Mouse (Mus musculus): ENCODE measurements around the gene 1810037I17Rik.

Gene 1810037I17Rik

GRCm38 (mm10) chr3:122929723-122930122 is 5.7 kb downstream of the 1810037I17Rik start:
- in situ Hi-C loops (cut with MboI, MseI) = loop anchor here (10.0 to 25.0 kb wide), 2 partner anchors 55 to 383 kb away; partner anchors contain the start of gene Usp53

- in situ Hi-C loops (cut with MboI, MseI) = loop anchor here (25.0 kb wide), 1 partner anchor 380 kb away; no protein-coding TSS in a partner anchor
Measured at GRCm38 (mm10) chr3:122932466-122932865, 8.5 kb downstream of the 1810037I17Rik start.

- in situ Hi-C loops (cut with MboI, MseI) = loop anchor here (5.0 to 25.0 kb wide), 2 partner anchors 165 to 375 kb away; no protein-coding TSS in a partner anchor
Measured at GRCm38 (mm10) chr3:122937176-122937575, 13.2 kb downstream of the 1810037I17Rik start.

- in situ Hi-C loops (cut with MboI, MseI) = loop anchor here (5.0 to 25.0 kb wide), 2 partner anchors 163 to 373 kb away; no protein-coding TSS in a partner anchor
Measured at GRCm38 (mm10) chr3:122939215-122939614, 15.2 kb downstream of the 1810037I17Rik start.

- in situ Hi-C loops (cut with MboI, MseI) = loop anchor here (25.0 kb wide), 1 partner anchor 369 kb away; no protein-coding TSS in a partner anchor
Measured at GRCm38 (mm10) chr3:122943387-122943890, 19.4 kb downstream of the 1810037I17Rik start.

GRCm38 (mm10) chr3:122950129-122950528 is 26.1 kb downstream of the 1810037I17Rik start:
- in situ Hi-C loops (cut with MboI, MseI) = loop anchor here (25.0 kb wide), 1 partner anchor 1688 kb away; no protein-coding TSS in a partner anchor

- in situ Hi-C loops (cut with MboI, MseI) = loop anchor here (25.0 kb wide), 1 partner anchor 1702 kb away; no protein-coding TSS in a partner anchor
Measured at GRCm38 (mm10) chr3:122964301-122964700, 40.3 kb downstream of the 1810037I17Rik start.

- in situ Hi-C loops (cut with MboI, MseI) = loop anchor here (25.0 kb wide), 1 partner anchor 1706 kb away; no protein-coding TSS in a partner anchor
Measured at GRCm38 (mm10) chr3:122968391-122968790, 44.4 kb downstream of the 1810037I17Rik start.

- in situ Hi-C loops (cut with MboI, MseI) = loop anchor here (25.0 kb wide), 1 partner anchor 1710 kb away; no protein-coding TSS in a partner anchor
Measured at GRCm38 (mm10) chr3:122972126-122972822, 48.3 kb downstream of the 1810037I17Rik start.

- in situ Hi-C loops (cut with MboI, MseI) = loop anchor here (25.0 kb wide), 2 partner anchors 537 to 1713 kb away; no protein-coding TSS in a partner anchor
Measured at GRCm38 (mm10) chr3:122974833-122975232, 50.8 kb downstream of the 1810037I17Rik start.

GRCm38 (mm10) chr3:122975363-122975762 is 51.4 kb downstream of the 1810037I17Rik start:
- in situ Hi-C loops (cut with MboI, MseI) = loop anchor here (25.0 kb wide), 1 partner anchor 537 kb away; no protein-coding TSS in a partner anchor
